Mouse (Mus musculus) layer of hippocampus, postnatal 14 days (tissue): Measurements from ENCODE around the gene Rora. TPM values are rescaled to one million over a fixed set of nuclear protein-coding genes. Genes with fewer than 3 reads are reported as not detected.

Source experiments
- DNase-seq, 2 experiments: peaks; one replicate each; pipeline ENCODE4 v3.0.0; 2021 to 2022; ENCODE audit warnings: low spot score in 2 of 2, mixed read lengths in 1 of 2
- total RNA-seq, 2 experiments: library from RNA; stranded (reverse); gene quantifications; 2 replicates each; pipeline ENCODE4 v1.2.3; 2021

The Rora gene
- total RNA-seq, 2 experiments from 2014 or later: 29.3 to 49.5 TPM

DNA sequence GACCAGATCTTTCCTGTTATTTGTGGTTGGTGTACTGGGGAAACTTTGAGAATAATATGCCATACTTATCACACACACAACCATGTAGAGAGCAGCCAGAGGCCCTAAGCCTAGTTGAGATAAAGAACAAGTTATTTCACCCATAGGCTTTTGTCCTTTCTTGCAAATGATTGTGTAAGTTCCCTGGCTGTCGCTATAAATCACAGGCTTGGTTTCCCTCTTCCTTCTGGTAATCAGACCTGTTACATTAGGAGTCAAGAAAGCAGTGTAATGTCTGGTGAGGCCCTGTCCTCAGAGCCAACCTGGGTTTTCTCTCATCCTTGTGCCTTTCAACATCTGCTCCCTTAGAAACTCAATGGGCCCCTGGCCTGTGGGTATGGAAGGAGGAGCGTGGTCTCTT is 222.7 kb downstream of the Rora start:
- no peak for DNase-seq

DNA sequence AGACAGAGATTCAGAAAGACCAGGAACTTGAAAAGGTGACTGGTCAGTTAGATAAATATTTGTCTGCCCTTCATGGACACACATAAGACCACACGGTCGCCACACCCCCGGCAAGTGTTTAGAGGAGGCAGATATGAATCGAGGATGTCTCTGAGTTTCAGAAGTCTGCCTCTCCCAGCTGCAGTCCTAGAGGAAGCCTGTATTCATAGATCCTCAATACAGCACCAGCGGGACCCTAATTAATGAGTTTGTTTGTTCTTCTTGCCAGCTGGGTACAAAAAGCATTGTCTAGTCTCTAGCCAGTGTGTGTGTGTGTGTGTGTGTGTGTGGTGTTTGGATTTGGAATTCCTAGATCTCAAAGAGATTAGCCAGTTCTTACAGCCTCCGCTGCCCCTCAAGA is 228.3 kb downstream of the Rora start:
- peak in 1 of 2 experiments; percentile 36 for DNase-seq

DNA sequence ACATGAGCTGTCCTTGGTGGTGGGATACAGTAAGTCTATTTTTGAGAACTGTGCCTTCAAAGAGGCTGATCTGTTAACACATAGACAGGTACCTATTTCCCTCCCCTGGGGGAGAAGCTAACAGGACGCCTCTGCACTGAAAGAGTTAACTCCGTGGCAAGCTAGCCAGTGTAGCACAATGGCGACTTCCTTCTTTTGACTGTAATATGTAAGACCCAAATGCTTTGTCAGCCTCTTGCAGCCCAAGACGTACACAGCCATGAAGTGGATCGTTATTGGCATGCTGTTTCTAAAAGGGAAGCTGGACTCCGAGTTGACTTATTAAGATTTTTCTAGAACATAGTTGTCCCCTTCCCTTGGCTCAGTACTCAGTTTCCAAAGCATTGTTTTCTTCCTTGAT is 229.4 kb downstream of the Rora start:
- DNase-seq: no peak

DNA sequence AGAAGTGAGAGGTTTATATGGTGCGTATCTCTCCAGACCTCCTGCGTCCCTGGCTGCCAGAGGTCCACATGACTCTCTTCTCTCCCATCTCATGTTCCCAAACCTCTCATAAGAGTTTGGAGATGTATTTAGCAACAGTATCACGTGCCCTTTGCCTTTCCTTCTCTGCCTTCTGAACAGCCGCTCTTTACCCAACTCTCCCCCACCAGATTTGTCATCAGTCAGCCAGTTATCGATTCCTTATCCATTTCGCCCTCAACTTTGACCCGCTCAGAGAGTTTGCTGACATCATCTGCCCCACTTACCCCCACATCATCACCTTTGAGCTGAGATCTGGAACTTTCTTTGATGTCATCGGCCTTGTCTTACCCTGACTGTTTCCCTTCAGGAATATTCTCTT is 230.1 kb downstream of the Rora start:
- no peak for DNase-seq

DNA sequence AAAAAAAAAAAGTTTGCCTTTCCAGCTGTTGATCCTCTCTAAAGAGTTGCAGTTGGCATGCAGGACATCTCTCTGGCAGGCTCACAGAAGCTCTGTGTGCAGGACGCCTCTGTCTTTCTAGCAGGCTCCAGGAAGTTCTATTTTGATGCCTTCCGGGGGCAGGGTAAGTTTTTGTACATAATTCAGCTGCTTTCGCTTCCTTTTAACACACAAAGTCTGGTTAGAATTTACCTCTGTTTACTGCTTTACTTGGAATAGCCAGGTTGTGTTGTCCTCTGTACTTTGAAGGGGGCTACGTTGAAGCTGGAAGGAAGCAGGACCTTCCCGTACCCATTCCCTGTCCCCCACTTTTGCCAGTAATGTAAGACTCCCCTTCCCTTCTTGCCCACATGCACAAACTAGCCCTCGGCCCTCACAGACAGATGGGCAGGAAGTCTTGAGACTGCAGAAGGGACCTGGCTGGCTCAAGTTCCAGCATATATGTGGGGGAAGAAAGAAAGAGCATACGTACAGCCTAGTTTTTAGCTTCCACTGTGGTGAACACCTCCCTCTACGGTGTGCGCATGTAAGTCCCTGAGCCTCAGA is 231.0 kb downstream of the Rora start:
- DNase-seq: no peak

DNA sequence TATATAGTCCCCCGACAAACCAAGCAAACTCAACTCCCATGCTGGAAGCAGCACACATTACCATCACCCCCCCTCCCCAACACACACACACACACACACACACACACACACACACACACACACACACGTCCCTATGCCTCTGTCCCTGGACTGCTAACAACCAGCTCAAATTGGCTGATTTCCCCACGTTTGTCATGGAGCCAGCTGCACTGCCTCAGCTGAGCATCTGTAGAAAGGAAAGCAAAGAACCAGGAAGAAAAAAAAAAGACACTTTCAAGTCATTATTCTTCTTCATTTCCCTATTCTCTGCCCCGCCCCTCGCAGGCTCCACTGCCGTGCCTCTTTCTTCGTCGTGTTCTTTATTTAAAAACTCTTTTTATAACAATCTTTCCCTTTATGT is 235.1 kb downstream of the Rora start:
- DNase-seq: peak; percentile 45 to 51

DNA sequence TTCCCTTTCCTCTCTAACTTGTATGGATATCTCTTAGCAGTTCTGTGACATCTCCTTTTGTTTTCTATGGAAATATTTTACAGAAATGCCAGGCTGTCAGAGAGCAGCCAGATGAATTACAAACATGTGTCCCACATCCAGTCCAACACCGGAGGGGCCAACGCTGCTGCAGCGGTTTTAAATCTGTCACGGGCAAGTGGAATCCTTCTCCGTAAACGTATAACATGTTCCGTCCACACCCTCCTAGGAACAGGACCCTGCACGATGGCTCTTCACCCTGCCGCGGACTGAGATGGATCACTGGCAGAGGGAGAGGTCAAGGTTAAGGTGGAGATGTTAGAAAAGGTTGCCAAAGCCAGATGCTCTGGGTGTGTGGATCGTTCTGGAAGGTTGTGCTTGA is 237.8 kb downstream of the Rora start:
- DNase-seq: no peak

DNA sequence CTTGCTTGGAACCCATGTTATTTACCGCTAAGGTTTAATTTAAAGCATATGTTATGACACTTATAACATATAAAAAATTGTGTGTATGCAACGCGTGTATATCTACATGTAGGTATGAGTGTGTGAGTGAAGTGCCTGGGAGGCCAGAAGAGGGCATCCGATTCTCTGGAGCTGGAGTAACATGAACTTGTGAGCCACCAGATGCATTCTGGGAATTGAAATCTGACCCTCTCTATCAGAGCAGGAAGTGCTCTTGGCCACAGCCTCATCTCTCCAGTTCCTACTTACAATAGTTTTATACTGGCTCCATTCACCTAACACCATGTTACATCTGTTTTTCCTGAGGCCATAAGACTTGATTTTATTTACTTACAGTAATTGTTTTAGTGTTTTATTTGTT is 238.8 kb downstream of the Rora start:
- no peak for DNase-seq

DNA sequence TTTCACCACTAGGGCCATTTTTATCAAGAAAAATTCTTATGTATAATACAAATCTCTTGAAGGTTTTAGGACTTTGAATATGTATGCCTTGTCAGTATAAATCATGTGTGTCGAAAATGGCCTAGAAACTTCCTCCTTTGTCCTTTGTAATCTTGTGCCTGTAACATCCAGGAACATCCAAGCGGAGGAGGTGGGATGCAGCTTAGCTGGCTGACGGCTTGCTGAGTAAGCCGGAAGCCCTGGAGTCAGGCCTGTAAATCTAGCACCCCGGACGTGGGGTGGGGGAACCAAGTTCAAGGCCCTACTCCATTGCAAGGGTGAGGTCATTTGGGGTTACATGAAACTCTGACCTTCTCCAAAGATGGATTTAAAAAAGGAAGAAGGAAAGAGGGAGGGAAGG is 239.3 kb downstream of the Rora start:
- DNase-seq: no peak

DNA sequence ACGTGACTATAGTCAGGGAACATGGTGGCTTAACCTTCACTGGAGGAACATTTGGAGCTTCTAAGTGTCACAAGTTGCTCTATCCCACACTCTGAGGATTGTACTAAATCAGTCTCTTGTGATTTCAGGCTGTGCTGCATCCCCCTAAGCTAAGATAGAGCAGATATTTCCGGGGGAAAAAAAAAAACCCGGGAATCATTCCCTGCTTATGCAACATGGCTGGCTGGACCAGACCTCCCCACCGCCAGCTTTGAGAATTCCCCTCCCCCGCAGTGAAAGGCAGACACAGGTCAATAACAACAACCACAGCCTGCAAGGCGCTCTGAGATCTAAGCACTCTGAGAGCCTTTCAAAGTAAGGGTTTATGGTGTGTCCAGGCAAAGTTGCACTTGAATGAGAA is 244.7 kb downstream of the Rora start:
- no peak for DNase-seq

DNA sequence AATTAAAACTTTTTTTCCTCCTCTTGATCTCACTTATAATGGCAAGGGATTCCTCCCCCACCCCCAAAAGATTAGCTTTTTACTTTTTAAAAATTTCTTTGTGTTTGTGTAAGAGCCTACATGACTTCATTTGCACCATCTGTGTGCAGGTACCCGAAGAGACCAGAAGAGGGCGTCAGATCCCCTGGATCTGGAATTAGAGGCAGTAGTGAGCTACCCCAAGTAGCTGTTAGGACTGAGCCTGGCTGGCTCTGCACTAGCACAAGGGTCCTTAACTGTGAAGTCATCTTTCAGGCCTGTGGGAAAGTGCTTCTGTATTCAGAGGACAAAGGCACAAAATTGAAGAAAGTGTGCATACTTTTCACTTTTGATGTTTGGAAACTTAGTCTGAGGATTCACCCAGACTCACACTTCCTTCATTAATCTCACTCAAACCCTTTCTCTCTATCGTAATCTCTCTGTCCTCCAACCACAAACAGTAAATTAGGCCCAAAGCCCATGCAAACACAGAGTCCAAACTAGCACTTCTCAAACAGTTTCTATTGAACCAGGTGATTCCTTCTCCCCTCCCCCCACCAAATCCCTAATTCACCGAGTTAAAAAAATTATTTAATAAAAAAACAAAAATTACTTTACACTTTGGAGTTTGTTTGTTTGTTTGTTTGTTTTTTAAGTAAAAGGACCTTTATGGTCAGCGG is 246.1 kb downstream of the Rora start:
- DNase-seq: no peak

DNA sequence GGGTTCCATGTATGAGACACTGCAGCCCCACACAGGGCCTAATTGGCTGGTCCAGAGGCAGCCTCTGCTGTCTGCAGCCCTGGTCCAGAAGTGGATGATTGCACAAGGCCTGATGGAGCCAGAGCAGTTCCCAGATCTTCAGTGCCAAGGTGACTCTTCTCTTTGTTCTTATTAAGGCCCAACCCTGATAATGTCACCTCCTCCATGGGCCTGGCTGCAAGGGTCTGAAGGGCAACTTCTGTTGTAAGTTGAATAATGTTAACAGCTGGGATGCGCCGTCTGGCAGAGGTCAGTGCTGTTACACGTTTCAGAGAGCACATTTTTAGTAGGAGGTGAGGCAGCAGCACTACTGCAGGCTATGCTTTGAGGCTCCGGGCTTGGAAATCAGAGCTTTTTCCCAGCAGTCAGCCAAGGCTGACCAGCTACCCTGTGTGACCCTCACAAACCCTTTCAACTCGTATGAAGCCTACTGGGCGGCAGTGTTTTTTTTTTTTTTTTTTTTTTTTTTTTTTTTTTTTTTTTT is 252.8 kb downstream of the Rora start:
- DNase-seq: no peak

DNA sequence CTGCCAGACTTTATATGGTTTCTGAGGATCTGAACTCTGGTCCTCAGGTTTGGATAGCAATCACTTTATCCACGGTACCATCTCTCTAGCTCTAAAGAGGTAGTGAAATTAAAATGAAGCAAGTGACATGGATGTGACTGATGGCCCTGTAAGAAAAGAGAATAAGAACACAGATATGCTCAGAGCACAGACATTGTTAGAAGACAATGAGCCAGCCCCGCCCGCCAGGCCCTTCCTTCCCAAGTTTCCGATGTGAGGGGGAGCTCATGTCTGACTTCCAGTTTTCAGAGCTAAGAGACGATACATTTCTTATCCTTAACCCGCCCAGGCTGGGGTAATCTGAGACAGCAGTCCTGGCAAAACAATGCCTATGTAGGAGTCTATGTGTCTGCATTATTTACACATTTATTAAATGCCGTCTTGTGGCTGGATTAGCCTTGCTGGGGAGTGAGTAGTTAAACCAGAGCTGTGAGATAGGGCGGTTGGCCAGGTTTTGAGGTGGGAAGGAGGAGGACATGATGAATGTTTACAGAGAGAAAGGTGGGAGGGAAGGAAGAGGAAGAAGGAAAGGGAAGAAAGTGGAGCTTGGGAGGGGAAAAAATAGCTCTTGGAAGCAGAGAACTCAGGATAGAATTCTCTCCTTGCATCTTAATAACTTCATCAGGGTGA is 259.0 kb downstream of the Rora start:
- DNase-seq: no peak

DNA sequence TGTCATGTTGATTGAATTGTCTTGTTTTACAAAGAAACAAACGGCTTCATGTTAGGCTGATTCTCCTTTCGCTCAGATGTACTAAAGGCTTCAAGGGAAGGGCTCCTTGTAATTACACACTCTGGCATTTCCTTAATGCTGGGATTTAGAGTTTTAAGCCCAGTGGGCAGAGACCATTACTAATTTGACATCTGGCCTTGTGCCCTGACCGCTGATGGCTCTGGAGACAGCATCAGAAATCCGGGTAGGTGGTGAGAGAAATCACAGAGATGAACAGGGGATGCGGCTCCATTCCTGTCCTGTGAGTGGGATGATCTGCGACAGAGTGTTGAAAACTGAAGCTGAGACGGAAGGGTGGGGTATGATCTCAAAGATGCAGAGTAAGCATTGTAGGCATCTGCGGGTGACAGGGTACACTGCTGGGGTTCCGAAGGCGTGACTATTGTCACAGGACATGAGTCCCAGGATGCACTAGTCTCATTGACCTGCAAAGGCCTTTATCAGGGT is 259.7 kb downstream of the Rora start:
- no peak for DNase-seq

DNA sequence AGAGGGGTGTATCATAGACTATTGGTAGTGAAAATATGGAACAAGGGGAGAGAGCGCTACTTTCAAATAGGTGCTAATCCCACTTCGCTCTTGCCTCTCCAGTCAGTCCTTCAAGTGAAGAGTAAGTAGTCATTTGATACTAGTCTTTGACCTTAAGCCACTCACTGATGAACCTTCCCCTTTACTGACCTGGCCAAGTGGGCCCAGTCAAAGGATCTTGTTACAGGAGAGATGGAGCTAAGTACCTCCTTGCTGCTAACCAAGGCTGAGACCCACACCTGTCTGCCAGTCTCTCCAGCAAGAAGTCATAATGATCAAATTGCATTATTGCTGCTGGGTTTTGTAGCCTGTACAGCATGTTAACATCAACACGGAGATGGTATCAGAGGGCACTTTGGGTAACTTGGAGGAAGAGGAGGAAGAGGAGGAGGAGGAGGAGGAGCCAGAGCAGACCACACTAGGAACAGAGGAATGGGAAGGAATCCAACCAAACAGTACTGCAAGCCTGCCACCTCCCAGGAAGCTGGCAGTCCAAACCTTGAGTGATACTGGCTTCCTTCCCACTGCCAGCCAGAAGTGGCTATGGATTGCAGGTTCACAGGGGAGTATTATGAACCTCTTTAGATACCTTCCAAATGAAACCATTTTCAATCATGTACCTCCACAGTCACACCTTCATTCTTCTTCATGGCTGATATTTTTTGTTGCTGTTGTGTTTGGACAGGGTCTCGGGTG is 261.1 kb downstream of the Rora start:
- no peak for DNase-seq

DNA sequence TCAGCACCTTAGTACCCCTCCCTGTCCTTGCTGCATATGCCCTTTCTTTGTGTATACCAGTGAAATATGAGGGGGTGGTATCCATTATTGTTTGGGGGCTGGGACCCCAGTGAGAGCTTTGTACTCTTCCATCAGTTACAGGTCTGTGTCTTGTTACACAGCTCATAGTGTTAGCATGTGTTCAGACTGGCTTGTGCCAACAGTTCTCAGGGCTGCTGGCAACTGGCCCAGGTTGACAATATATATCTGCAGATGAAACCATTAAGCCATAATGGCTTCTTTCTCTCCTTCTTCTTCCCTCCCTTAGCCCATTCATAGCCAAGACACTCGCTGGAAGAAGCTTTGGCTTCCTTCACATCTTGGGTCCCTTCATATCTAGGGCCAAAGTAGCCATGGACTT is 263.2 kb downstream of the Rora start:
- no peak for DNase-seq

DNA sequence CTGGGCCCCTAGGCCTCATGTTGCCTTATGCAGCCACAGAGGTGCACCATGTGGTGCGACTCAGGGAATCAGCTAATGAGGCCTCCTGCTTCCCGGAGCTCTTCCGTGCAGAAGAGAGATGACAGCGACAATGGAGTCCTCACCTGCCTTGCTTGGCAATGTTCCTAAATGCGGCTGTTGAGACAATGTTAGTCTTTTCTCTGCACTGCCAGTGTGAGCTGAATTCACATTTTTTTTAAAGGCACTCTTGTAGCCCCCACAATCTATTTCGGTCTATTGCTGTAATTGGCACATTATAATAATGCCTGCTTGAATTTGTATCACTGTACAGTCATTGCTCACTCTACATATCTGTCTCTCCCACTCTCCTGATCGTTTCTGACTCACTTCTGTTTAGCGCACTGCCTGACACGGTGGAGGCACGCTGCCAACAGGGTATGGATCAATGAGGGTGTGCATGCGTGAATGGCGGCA is 269.6 kb downstream of the Rora start:
- peak; percentile 20 to 26 for DNase-seq

DNA sequence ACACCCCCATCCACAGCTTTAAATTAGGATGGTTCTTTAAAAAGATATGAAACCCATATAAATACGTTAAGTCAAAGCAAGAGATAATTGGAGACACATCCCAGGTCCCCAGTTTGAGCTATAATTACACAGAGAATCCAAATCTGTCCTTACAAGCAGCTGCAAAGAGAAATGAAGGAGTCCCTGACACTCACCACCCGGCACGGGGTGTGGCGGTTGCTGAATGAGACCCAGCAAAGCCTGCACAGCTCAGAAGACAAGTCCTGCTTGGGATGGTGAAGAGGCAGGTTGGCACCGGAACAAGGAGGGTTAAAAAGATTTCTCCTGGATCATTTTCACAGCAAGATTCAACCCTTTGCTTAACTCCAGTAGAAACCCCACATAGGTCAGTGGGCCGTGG is 272.8 kb downstream of the Rora start:
- DNase-seq: no peak

DNA sequence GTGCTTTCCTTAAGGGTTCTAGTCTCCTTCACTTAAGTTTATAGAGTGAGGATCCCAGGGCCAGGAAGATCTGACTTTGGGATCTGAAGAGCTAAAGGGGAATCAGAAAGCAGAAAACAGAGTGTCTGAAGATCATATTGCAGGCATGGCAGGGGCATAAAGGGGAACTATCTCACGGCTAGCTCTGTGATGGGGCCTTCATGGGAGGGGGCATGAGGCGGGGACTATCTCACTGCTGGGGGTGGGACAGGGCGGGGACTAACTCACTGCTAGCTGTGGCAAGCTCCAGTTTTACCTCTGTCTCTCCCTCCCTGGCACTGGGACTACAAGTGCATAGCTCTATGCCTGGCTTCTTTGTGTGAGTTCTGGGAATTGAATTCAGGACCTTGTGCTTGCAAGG is 279.6 kb downstream of the Rora start:
- DNase-seq: no peak

DNA sequence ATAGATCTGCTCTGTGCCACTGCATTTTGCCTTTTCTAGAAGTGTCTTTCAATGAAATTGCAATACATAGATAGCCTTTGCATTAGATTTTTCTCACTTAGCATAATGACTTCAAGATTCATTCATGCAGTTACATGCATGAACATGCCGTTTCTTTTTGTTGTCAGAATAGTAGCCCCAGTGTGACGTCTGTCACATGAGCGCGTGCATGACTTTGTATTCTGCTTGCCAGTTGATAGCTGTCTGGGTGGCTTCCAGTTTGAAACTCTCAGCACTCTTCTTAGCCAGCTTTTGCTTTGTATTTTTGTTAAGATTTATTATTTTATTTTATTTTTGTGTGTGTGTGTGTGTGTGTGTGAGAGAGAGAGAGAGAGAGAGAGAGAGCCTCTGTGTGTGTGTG is 280.7 kb downstream of the Rora start:
- DNase-seq: no peak

DNA sequence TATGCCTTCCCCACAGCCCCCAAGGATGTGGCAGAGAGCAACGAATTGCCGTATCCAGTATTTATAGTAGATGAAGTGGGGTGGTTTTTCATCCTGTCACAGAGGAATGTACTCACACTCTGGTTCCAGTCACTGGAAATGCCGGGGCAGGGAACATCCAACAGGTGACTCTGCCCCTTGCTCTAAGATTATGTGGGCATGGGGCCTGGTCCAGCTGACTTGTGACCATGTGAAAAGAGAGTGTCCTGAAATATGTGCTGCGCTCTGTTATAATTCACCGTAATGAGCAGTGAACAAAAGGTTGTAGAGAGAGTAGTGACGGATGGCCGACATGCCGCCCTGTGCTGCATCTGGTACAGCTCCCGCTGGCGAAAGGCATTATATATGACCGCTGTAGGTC is 282.0 kb downstream of the Rora start:
- DNase-seq: no peak

DNA sequence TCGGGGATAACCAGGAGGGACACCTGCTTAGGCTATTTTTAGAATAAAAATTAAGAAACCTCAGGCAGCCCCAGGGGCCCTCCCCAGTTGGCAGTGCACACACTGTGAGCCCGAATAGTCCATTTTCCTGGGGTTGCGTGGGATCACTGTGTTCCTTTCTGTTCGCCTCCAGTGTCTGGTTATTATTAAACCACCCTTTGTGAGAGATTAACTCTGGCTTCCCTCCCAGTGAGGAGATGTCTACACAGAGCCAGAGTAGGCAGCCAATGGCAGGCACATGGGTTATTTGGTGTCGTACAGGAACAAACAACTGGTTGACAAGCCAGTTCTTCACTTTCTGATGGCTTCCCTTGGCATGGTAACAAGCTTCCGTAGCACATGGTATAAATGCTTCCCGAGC is 287.5 kb downstream of the Rora start:
- peak; percentile 52 to 91 for DNase-seq
